Mouse (Mus musculus) heart, postnatal 0 days (tissue): ENCODE results near the gene Col25a1.

ENCODE experiments used
- CTCF ChIP-seq: IDR thresholded peaks from 2 replicates; pipeline ENCODE4 v1.5.1; 2016; ENCODE audit warnings: antibody characterized with exemption, control low read depth, low read depth
- EP300 ChIP-seq: IDR thresholded peaks from 2 replicates; pipeline ENCODE4 v1.6.1; 2016; ENCODE audit warnings: antibody characterized with exemption, low read depth

- no peak for TF ChIP-seq CTCF
- no peak for TF ChIP-seq EP300
Observed at GRCm38 (mm10) chr3:130473211-130473768, 342.0 kb downstream of the Col25a1 start.
